Mouse (Mus musculus) left cerebral cortex, adult 2 months (tissue): ENCODE measurements at regions not wholly inside any gene's neighbourhood (a gene's known extent, or its start where the extent isn't known, plus 50 kb on each side); places are given as distances from the start of the nearest gene placed in this dataset.
A peak's percentile ranks its signal among the peaks of the same experiment; 100 is the strongest.

Experiments
- DNase-seq, 2 experiments: peaks; one replicate each; pipeline ENCODE4 v3.0.0; 2021 to 2022; ENCODE audit warnings: low spot score in 2 of 2, mixed read lengths in 1 of 2; ENCODE audit errors: extremely low spot score in 1 of 2
- H3K27ac ChIP-seq: fragments of 200-600 bp; 2 replicates; pipeline ENCODE4 v1.8.1; 2022
- H3K4me3 ChIP-seq: fragments of 200-600 bp; 2 replicates; pipeline ENCODE4 v1.8.1; 2022
- CTCF ChIP-seq: fragments of 200-600 bp; IDR thresholded peaks from 2 replicates; pipeline ENCODE4 v1.8.1; 2022; ENCODE audit warnings: antibody characterized with exemption, mild to moderate bottlenecking, moderate library complexity
- intact Hi-C: fragments of 180-260 bp; cut with DNase I; formaldehyde crosslinking; loops from one replicate; pipeline ENCODE4 v1.15.1; 2025

DNA sequence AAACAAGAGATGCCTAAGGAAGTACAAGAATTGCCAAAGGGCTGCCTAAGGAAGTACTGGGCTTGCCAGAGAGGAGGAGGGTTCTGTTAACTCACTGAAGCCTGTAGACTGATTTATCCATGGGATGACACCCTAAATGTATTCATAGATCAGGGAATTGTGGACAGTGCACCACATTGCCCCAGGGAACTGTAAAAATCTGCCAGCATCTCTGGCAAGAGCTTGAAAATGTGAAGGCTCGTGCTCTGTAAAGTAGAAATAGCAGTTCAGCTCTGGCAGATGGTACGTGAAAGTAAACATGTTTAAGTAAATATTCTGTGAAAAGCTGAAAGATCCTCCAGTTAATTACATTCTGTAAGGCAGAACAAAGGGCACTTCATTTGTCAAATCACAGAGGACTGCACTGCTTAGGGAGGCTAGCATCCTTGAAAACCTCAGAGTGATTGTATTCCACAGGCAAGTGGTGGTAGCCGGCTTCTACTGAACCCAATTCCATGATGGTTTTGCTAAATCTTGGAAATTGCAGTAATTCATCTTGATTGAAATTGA is 445.9 kb upstream of the Grin3a start:
- intact Hi-C loops: no loop called here
- TF ChIP-seq CTCF: no peak
- no peak overlapping the region for H3K4me3 ChIP-seq
- H3K27ac ChIP-seq: no peak overlapping the region
- DNase-seq: no peak

DNA sequence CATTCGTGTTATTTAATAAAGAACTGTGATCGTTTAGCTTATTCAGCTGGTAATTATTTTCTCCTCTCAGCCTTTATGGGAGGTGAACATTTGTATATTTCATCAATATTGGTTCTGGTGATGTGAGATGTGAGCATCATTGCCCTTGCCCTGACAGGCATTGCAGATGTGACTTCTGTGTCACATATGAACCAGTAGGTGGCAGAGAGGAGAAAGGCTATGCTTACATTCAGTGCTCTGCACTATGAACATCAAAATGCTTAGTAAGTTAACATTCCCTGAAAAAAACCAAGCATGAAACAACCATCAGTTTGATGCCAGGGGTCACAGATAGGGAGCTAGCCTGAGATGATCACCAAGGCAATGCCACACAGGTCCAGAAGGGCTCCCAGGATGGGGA is 441.1 kb upstream of the Grin3a start:
- Histone ChIP-seq H3K27ac (no peak overlapping the region), H3K4me3 (no peak overlapping the region)
- no peak for DNase-seq
- TF ChIP-seq CTCF: peak; percentile 46
- intact Hi-C loops: loop anchor here (10.0 kb wide), 1 partner anchor 378 kb away; no protein-coding TSS in a partner anchor

DNA sequence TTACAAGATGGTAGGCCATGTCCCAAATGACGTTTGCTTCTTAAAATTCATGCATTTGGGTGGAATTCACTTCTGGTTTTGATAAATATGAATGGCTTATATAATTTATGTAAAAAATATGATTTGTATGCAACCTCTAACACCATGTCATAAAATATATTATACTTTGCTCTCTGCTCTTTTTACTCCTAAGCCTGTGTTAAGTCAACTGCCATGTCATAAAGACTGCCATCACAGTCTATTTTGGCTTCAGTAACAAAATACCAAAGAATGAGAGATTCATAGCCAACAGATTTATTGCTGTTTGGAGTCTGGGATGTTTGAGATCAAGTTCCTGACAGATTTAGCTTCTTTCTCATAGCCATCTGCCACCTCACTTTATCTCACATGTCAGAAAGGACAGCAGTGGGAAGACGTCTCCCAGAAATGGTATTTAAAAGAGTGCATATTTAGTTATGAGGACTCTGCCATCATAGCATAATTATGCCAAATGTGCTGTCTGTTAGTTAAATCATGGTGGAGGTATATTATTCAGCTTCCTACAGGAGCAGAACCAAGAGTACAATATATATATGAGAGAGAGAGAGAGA is 413.6 kb upstream of the Grin3a start:
- peak in 1 of 2 experiments; percentile 8 for DNase-seq
- TF ChIP-seq CTCF: no peak

DNA sequence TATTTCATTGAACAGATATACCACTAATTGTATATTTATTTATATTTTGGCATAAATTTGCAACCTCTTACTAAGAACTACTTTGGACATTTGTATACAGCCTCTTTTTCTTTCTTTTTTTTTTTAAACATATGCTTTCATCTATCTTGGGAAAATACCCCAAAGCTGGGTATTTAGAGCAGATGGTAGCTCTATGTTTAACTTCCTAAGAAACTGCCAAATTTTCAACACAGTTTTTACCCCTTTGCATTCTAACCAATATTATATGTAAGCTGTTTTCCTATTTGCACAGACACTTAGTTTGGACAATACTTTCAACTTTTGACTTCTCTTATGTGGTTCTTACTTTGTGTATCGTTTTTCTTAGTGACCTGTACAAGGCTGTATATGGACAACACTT is 396.5 kb upstream of the Grin3a start:
- intact Hi-C loops: no loop called here
- no peak for TF ChIP-seq CTCF
- DNase-seq: no peak
- no peak overlapping the region for H3K27ac ChIP-seq
- H3K4me3 ChIP-seq: no peak overlapping the region

More for the DNA sequence above, 413.6 kb upstream of the Grin3a start:
- intact Hi-C loops: no loop called here
- Histone ChIP-seq H3K27ac (no peak overlapping the region), H3K4me3 (no peak overlapping the region)

DNA sequence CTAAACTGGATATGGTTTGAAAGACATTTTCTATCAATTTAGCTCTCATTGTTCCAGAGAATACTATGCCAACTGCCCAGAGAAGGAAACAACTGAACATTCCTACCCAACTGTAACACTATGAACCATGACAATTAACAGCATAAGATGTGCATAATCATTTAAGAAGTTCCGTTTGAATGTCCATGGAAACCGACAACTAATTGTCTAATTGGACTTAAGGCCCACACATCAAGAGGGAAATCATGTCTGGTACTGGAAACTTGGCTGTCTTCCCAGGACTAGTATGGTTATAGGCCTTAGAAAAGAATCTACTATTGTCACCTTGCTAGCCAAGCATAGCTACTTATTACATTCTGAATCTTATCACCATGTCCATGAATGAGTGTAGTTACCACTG is 395.4 kb upstream of the Grin3a start:
- no peak overlapping the region for H3K27ac ChIP-seq
- DNase-seq: no peak
- no peak for TF ChIP-seq CTCF
- H3K4me3 ChIP-seq: no peak overlapping the region
- intact Hi-C loops: no loop called here

DNA sequence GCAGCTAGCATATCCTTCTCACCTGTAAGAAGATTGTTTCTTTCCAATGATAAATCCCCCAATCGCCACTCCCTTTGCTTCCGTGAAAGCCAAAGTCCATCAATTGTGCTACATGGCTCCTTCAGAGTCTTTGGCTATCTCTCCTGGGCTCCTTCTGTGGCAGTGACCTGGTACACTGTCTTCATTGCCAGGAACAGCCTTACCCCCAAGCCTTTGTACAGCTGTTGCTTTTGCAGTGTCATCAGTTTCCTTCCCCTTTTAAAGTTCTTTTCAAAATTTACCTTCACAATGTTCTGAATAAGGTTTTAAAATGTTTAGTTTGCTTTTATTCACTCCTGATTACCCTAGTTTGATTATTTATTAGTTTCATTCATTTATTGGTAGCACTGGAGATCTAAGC is 393.8 kb upstream of the Grin3a start:
- Histone ChIP-seq H3K4me3 (no peak overlapping the region), H3K27ac (no peak overlapping the region)
- TF ChIP-seq CTCF: no peak
- no peak for DNase-seq
- intact Hi-C loops: no loop called here

DNA sequence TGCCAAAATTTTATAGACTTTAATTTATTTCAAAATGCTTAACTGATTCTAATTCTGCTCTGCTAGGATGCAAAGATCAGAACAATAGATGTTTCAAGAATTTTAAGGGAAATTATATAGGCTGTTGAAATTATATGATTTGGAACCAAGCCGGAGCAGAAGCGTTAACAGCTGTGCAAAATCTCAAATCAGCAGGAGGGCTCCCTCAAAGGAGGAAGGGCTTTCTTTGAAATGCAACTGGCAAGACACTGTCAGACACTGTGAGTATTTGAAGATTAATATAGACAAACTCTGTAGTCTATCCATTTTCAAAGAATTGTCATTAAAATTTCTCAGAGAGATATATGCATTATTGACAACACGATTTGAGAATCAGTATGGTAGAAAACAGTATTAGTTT is 389.9 kb upstream of the Grin3a start:
- DNase-seq: no peak
- no peak overlapping the region for H3K27ac ChIP-seq
- H3K4me3 ChIP-seq: no peak overlapping the region
- intact Hi-C loops: no loop called here
- TF ChIP-seq CTCF: no peak

DNA sequence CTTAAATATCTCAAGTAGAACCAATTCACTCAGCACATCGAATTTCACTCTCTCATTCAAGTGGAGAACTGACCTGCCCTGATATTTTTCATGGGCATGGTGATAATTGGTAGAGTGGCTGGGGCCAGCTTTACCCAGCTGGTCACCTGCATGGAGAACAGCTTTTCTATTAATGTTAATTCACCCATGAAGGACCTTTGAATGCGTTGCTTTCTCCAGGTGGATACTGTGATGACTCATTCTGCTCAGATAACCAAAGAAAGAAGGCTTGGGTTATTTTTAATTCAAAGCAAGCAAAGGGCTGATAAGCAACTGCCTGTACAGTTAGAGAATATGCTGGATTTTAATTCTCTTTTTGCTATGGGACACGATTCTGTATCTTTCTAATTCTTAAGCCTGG is 357.8 kb upstream of the Grin3a start:
- no peak for TF ChIP-seq CTCF
- Histone ChIP-seq H3K27ac (no peak overlapping the region), H3K4me3 (no peak overlapping the region)
- no peak for DNase-seq
- intact Hi-C loops: no loop called here

DNA sequence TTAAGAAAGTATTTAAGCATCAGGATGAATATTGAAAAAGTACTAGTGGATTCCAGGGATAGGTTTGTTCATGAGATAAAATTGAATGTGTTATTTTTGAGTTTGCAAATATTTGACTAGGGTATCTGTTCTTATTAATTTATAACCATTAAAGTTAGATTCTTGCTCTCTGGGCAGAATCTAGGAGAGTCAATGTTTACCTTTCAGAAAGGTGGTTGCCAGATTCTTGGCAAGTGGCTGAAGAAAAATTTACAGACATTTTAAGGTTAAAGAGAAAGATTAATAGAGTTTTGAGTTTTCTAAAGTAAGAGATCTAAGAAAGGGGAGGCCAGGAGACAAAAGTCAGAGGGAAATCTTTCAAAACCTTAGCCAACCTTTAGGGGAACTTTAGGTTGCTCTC is 331.7 kb upstream of the Grin3a start:
- no peak for DNase-seq
- TF ChIP-seq CTCF: no peak
- intact Hi-C loops: no loop called here
- Histone ChIP-seq H3K27ac (no peak overlapping the region), H3K4me3 (no peak overlapping the region)

DNA sequence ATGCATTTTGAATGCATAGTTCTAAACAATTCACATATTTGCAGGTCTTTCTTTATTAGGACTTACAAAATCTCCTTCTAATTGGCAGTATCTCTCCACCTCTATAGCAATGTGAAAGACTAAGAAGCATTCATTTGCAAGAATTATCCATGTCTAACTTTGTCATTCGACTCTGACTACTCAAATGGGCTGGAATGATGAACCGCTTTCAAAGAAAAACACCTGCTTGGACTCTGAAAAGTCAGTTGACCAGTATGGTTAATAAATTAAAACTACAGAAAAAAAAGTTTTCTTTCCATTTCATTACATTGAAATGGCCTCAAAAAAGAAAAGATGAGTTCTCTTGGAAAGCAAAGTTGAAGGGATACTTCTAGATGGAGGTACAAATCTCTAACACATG is 331.1 kb upstream of the Grin3a start:
- no peak overlapping the region for H3K27ac ChIP-seq
- intact Hi-C loops: no loop called here
- no peak for TF ChIP-seq CTCF
- H3K4me3 ChIP-seq: no peak overlapping the region
- no peak for DNase-seq

DNA sequence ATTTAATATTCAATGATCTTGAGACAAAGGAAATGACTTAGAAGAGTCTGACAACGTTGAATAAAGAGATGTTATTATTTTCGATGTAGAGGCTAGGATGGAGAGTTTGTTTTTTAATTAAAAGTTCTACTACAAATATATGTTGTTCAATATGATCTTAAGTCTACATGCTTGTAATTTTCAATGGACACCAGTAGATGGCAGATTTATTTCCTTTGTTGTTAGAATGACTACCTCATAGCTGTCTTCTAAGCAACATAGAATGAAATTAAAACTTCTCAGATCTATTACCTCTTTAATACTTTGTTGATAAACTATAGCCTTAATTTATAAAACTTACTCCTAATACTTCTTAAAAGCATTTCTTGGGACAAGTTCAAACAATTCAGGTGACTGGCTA is 315.3 kb upstream of the Grin3a start:
- TF ChIP-seq CTCF: peak; percentile 62
- H3K4me3 ChIP-seq: no peak overlapping the region
- intact Hi-C loops: loop anchor here (2.0 kb wide), 1 partner anchor 516 kb away; no protein-coding TSS in a partner anchor
- H3K27ac ChIP-seq: no peak overlapping the region
- no peak for DNase-seq

DNA sequence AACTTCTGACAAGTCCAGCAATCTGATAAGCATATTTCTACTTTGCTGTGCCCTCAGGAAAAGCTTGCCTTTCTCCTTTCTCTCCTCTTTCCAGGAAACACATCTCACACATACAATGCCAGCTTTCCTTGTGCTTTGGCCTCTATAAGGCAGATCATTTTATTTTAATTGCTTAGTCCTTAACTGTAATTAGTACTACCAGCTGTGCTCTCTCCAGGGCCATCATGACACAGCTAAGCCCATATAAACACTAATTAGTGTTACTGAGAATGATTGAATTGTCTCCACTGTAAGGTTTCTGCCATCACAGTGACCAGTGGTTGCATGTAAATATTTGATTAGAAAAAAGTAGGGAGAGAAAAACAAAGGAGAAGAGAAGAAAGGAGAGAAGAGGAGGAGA is 300.4 kb upstream of the Grin3a start:
- DNase-seq: no peak
- no peak for TF ChIP-seq CTCF
- intact Hi-C loops: no loop called here
- H3K27ac ChIP-seq: no peak overlapping the region
- no peak overlapping the region for H3K4me3 ChIP-seq

DNA sequence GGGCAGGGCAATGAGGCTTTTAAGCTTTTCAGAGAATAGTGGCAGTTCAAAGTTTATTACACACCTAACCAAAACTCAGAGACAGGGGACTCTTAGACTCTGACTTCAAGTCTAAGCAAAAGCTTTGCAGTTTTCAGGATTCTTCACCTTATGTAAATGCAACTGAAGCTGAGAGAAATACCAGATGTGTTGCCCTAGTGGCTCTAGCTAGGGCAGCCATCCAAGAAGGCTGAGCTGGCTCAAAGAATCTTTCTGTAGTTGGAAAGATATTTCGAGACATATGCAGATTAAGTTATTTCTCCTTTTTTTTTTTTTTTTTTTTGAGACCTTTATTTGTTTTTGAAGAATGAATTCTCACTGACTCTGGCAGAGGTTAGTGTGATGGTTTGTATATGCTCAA is 284.7 kb upstream of the Grin3a start:
- peak in 1 of 2 experiments; percentile 14 for DNase-seq
- TF ChIP-seq CTCF: no peak; the same call in 1 of the 2 replicates
- Histone ChIP-seq H3K27ac (no peak overlapping the region), H3K4me3 (no peak overlapping the region)
- intact Hi-C loops: no loop called here
